Mouse (Mus musculus) naive thymus-derived CD4-positive, alpha-beta T cell, adult 2 months (primary cell): ENCODE data around the gene Inpp5a.

Experiments
- DNase-seq: peaks from one replicate; pipeline ENCODE4 v3.0.0-alpha.2; 2011; ENCODE audit warnings: low read depth

Inpp5a gene

GRCm38 (mm10) chr7:139536831-139537230, 147.9 kb downstream of the Inpp5a start:
- no peak for DNase-seq

DNA sequence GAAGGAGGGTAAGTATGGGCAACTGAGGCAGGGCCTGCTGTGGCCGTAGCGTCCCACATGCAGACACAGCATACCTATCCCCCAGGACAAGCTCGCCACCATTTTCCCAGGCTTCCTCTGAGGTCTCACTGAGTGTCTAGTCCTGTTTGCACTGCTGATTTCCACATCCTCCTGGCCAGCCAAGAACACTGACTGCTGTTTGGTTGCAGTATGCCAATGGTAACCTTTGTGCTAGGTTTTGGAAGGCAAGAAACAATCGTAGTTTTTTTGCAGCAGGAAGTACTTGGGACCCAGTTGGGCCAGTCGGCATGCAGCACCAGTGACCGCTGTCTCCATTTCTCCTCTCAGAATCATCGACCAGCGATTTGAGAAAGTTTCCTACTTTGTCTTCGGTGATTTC, 148.9 kb downstream of the Inpp5a start:
- DNase-seq: no peak

DNA sequence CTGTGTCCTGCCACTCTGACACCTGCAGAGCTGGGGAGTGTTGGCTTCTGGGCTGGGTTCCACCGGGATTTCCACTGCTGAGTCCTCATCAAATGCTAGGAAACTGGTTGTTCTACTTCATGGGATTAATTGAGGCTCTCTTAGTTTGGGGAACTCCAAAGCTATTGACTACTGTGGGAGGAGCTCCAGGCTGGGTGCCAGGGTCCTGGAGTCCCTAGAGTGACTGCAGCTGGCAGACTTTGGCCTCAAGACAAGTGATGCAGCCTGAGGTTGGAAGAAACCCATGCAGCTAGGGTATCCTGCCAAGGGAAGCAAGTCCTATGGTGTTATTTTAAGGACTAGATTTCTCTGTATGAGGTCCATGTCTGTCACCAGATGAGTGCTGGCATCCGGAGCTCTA, 149.6 kb downstream of the Inpp5a start:
- DNase-seq: no peak

- DNase-seq: no peak
These were observed 151.7 kb downstream of the Inpp5a start for GRCm38 (mm10) chr7:139540601-139541000.

DNA sequence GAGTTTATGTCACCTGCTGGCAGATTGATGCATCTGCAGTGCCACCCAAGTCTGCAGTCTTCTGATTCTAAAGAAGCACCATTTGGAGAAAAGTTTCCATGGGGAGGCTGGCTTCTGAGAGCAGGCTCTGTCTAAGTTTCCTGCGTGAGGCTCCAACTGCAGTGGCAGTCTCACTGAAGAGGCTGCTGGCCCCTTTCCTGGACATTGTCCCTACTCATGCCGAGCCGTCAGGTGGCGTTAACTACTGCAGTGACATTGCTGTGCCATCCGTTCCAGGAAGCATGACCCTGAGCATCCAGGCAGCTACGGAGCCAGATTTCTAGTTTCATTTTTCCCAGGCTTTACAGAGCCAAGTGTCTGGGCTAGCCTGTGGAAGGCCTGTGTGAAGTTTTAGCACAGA, 152.5 kb downstream of the Inpp5a start:
- DNase-seq: no peak

- no peak for DNase-seq
These were observed 156.1 kb downstream of the Inpp5a start for GRCm38 (mm10) chr7:139544706-139545625.

DNA sequence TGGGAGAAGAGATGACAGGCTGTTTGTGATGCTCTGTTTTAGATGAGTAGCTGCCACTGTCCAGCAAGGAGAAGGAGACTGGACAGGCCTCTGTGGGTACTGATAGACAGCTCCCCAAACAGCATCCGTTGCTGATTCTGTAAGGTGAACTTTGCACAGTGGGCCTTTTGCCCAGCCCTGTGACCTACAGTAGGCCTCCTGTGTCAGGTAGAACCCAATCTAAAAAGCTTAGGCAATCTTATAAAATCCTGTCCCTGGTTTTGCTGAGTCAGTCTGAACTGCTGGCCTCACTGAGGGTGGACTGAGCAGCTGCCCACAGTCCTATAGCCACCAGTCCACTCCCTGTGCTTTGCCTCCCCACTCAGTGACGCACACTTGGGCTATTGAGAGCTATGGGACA, 158.4 kb downstream of the Inpp5a start:
- no peak for DNase-seq

DNA sequence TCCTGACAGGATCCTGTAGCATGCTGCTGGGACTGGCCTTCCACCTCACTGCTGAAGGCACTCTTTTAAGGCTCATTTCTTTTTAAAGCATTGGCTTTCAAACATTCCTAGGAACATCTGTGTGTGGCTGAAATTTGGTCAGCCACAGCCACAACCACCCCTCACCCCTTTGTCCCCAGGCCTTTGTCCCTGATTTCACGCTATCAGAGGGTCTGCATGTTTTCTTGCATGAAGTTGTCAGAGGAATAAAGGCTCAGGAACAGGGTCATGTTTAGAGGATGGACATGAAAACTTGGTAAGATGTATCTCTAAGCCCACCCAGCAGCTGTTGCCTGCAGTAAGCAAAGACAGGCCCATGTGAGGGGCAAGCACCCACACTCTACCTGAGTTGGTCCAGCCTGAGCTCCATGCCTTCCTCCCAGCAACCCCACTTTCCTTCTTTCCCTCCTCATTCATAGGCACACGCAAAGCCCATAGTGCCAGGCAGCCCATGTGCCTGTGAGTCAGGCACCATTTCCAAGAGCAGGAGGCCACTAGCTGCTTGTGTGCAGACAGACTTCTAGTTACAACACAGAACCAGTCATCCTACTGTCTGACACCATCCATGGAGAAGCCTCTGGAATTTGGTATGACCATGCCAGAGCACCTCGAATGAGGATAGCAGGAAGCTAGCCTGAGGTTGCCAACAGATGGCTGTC, 161.3 kb downstream of the Inpp5a start:
- no peak for DNase-seq

- DNase-seq: no peak
These were observed 162.6 kb downstream of the Inpp5a start for GRCm38 (mm10) chr7:139551519-139551918.

DNA sequence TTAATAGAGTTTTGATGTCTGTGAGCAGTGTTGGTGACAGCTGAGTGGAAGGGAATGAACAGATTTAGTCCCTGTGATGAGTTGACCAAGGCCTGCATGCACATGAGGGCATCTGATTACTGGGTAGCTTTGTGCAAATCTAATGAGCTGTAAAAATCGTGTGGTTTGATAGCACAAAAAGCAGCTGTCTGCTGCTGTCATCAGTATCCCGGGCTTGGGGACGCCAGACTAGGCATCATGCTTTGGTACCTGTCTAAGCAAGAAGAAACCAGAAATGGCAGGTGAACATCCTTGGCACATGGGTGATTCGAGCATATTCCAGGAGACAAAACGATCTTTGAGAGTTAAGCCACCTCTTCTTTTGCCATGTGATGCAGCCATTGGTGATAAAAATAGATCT, 167.4 kb downstream of the Inpp5a start:
- no peak for DNase-seq

DNA sequence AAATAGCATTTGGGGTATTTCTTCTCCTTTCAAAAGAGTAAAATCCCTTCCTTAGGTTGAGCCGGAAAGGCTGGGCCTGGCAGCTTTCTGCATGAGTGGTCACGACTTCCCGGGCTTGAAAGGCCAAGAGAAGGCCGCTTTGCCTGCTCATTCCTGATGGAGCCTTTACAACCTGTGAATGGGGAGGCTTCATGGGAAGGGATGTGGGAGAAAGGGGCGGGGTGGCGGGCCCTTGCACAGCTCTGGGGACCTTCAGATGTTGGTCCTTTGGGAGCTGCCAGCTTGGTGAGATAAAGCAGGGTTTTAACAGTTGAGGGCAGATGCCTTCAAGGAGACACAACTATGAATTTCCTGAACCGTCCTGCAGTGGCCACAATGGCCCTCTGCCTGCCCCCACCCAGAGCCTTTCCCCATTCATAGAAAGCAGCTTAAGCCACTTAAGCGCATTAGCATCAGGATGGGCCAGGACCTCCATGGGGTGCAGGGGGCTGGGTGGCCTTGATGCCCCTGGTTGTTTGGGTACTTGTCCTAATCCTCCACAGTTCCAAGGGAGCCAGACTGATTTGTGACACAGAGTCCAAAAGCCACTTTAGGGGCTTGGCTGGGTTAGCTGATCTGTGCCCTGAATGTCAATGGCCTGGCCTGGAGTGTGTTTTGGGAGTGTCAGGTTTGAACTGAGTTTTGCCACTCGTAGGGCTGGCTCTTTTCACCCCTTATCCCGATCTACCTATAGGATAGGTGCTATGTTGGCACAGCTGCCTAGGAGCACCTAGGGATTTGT, 168.0 kb downstream of the Inpp5a start:
- DNase-seq: no peak

DNA sequence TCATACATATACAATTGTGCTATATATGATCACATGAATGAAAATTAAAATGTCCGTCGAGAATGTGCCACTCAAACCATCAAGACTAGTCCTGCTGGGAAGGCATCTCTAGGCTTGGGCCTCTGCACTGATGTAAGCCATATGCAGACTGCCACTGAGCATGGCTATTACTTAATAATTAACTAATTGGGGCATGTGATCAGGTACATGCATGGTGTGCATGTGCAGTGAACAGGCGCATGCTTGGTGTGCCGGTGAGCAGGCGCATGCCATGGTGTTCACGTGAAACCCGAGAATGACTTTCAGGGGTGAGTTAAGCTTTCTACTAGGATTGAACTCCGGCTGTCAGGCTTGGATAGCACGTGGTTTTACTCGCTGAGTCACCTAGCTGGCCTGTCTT, 170.8 kb downstream of the Inpp5a start:
- no peak for DNase-seq

DNA sequence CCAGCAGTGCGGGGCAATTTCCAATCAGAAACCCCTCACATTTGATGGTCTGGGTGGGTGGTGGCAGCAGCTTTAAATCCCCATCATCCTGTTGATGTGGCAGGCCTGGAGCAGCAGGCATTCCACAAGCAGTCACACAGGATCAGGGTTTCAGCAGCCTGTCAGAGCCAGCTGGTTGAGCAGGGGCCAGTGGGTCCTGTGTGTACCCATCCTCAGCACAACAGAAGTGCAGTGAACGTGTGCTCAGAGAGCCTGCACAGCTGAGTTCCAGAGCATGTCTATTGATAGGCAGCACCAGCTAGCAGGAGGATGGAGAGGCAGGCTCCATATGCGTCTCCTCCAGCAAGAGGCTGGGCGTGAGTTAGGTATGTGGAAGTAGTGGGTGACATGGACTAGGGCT, 174.5 kb downstream of the Inpp5a start:
- no peak for DNase-seq

- no peak for DNase-seq
These were observed 175.3 kb downstream of the Inpp5a start for GRCm38 (mm10) chr7:139564161-139564560.

DNA sequence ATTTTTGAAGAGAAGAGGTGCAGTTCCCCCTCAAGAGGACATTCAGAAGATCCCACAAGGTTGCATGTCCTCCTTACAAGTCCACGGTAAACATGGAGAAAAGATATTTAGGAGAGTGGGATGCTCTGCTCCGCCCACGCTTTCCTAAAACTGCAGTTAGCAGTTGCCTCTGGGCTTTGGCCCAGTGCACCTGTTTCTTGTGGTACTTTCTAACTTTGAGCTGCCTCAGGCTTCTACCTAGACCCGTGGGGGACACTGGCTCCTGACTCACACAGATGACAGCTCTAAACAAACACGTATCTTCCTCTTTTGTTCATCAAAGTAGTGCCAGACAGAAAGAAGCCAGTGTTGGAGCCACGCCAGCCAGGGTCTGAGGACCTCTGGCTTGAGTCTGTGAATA, 177.1 kb downstream of the Inpp5a start:
- no peak for DNase-seq

- DNase-seq: no peak
These were observed 177.6 kb downstream of the Inpp5a start for GRCm38 (mm10) chr7:139566533-139566932.

DNA sequence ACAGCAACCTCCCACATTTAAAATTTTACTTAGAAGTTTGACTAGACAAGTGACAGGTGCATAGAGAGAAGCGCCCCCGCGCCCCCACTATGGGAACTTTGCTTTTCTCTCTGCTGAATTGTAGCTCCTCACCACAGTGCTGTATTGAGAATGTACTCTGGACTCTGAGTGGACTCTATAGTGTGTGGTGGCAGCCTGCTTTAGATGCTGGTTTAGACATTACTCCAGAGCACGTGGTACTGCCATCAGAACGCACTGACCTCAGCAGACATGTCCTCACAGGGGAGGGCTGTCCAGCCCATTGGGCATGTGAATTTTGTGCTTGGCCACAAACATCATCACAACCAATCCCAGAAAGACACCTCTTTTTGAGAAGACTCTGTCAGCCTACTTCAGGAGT, 181.9 kb downstream of the Inpp5a start:
- no peak for DNase-seq

- no peak for DNase-seq
These were observed 183.8 kb downstream of the Inpp5a start for GRCm38 (mm10) chr7:139572665-139573064.

DNA sequence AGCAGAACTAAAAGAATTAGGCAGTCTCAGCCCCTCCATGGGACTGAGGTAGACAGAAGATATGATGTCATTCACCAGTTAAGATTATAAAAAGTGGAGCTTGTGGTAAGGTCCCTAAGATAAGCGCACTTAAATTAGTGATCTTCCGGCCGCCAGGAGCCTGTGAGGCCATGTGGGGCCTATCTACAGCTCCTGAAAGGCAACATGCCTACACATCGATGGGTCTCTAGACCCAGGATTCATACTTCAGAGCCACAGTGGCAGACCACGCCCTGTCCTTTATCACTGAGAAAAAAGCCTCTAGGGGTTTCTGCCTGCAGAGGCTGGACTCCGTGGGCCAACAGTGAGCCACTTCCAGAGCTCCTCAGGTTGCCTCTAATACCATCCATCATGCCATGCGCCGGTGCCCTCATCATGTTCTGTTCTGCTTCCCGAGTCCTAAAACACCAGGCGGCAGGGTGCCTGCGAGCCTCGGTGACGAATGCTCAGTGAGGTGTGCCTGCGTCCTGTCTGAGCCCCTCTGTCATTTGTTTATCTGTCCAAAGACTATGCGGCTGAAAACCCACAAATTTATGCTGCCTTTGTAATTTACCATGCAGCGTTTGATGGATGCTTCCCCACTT, 187.3 kb downstream of the Inpp5a start:
- DNase-seq: no peak

DNA sequence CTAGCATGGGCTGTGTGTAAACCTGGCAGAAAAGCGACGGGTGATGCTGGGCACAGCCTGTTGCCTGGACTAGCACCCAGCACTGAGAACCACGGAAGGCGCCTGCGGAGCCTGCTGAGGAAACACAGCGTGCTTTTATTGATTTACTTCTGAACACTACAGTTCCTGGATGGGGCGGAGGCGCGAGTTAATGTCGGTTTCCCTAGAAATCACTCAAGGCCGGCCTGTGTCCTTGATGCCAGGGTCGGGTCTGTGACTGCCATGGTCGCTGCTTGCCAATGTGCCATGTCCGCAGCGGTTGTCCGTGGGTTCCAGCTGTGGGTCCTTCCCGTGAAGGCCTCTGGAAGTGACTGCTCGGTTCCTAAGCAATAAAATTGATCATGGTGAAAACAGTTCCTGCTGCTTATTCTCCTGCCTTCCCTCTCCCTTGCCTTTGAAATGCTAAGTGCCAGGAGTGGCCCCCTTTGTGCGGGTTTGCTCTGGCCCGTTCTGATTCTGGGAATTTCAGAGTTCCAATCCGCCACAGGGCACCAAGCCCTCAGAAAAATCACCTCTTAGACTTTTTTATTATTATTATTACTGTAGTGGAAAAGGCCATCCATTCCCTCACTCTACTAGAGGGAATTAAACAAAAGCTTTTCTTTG, 190.5 kb downstream of the Inpp5a start:
- DNase-seq: no peak
